Mouse (Mus musculus): ENCODE measurements around the gene Cd63.
A peak's percentile ranks its signal among the peaks of the same experiment; 100 is the strongest.

- TF ChIP-seq CTCF (IDR thresholded peaks at IDR 0.05; ENCODE audit: control insufficient read depth, insufficient read depth, insufficient read length) (no peak), USF1 (IDR thresholded peaks at IDR 0.05; ENCODE audit: low read depth) (peak; percentile 10), MYOG (IDR thresholded peaks at IDR 0.05; ENCODE audit: control insufficient read depth, extremely low read depth, insufficient read length) (no peak)
Observed at GRCm38 (mm10) chr10:128918246-128918645, 17.5 kb downstream of the Cd63 start.
